Mouse (Mus musculus) limb, embryonic 14.5 days (tissue): ENCODE measurements around the gene Gab2. TPM values are rescaled to one million over a fixed set of nuclear protein-coding genes. Genes with fewer than 3 reads are reported as not detected.

Experiments
- ATAC-seq: fragments of 200-750 bp; cut with Nextera tagmentation; 2 replicates; pipeline ENCODE4 v1.8.0; 2017; ENCODE audit warnings: low read depth, moderate number of reproducible peaks, moderate TSS enrichment; ENCODE audit not compliant: low FRiP score
- DNase-seq: peaks from one replicate; pipeline ENCODE4 v3.0.0-alpha.2; 2015; ENCODE audit warnings: low spot score
- H3K27ac ChIP-seq: fragments of 300-500 bp; sonication (generic); replicated peaks from 2 replicates; pipeline ENCODE4 v1.5.1; 2014; ENCODE audit warnings: low read depth, mild to moderate bottlenecking, low read length, moderate library complexity, mixed read lengths
- H3K27me3 ChIP-seq: fragments of 300-500 bp; sonication (generic); 2 replicates; pipeline ENCODE4 v1.6.1; 2014; ENCODE audit warnings: low read length, mixed read lengths; ENCODE audit not compliant: control insufficient read depth, insufficient read depth
- H3K36me3 ChIP-seq: fragments of 300-500 bp; sonication (generic); 2 replicates; pipeline ENCODE4 v1.6.1; 2014; ENCODE audit warnings: mild to moderate bottlenecking, low read length, moderate library complexity, mixed read lengths; ENCODE audit not compliant: control insufficient read depth, insufficient read depth
- H3K4me1 ChIP-seq: fragments of 300-500 bp; sonication (generic); 2 replicates; pipeline ENCODE4 v1.6.1; 2014; ENCODE audit warnings: antibody characterized with exemption, low read length, mixed read lengths; ENCODE audit not compliant: control insufficient read depth, insufficient read depth
- H3K4me2 ChIP-seq: fragments of 300-500 bp; sonication (generic); replicated peaks from 2 replicates; pipeline ENCODE4 v1.6.1; 2014; ENCODE audit warnings: low read depth, mild to moderate bottlenecking, low read length, moderate library complexity; ENCODE audit not compliant: severe bottlenecking
- H3K4me3 ChIP-seq: fragments of 300-500 bp; sonication (generic); replicated peaks from 2 replicates; pipeline ENCODE4 v1.5.1; 2014; ENCODE audit warnings: low read length
- H3K9ac ChIP-seq: fragments of 300-500 bp; sonication (generic); 2 replicates; pipeline ENCODE4 v1.6.1; 2014; ENCODE audit warnings: mild to moderate bottlenecking, low read depth, low read length, moderate library complexity; ENCODE audit not compliant: severe bottlenecking
- H3K9me3 ChIP-seq: fragments of 300-500 bp; sonication (generic); 2 replicates; pipeline ENCODE4 v1.6.1; 2016; ENCODE audit warnings: low read length; ENCODE audit not compliant: control insufficient read depth
- POLR2A ChIP-seq: fragments of 200-500 bp; IDR thresholded peaks from 2 replicates; pipeline ENCODE4 v1.8.0; 2012; ENCODE audit warnings: inconsistent platforms, mild to moderate bottlenecking, moderate library complexity, borderline replicate concordance; ENCODE audit not compliant: insufficient read depth, insufficient read length; ENCODE audit errors: extremely low read depth
- WGBS: fragments of 180-500 bp; shearing (Covaris S2); extraction: QIAGEN DNeasy Blood & Tissue Kit; methylation state at CpG from one replicate; pipeline ENCODE4 v1.1.7; 2014; 5-methylcytosine and 5-hydroxymethylcytosine counted together
- polyA plus RNA-seq, 2 experiments: library from polyadenylated mRNA; depleted of rRNA in 1 of 2; stranded (reverse) in 1 of 2; unstranded in 1 of 2; fragments of >200 nt; fragmentation: Nextera tagmentation in 1 of 2; extraction: Ambion mirVana in 1 of 2; gene quantifications; 2 replicates each; pipeline versions ENCODE4 v1.2.1 to v1.2.3; 2012 to 2014

The Gab2 gene
- polyA plus RNA-seq, 2 experiments, result 5.1 to 7.7 TPM

DNA sequence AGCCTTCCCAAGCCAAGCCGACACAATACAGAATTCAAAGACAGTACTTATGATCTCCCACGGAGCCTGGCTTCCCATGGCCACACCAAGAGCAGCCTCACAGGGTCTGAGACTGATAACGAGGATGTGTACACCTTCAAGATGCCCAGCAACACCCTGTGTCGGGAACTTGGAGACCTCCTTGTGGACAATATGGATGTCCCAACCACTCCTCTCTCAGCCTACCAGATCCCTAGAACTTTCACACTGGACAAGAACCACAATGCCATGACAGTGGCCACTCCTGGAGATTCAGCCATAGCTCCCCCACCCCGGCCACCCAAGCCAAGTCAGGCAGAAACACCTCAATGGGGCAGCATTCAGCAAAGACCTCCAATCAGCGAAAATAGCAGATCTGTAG lies 217.6 kb downstream of the Gab2 start:
- DNase-seq (no peak), ATAC-seq (no peak)
- H3K9me3 ChIP-seq, result no peaks in the 10 kb centered on the region
- H3K27ac ChIP-seq, result no peak overlapping the region
- 80% methylated on average over 6 of the region's 6 CpGs for WGBS
- H3K9ac ChIP-seq, result no peak overlapping the region
- no peak overlapping the region for H3K4me3 ChIP-seq
- H3K4me2 ChIP-seq, result no peak overlapping the region
- no peaks in the 10 kb centered on the region for H3K4me1 ChIP-seq
- H3K36me3 ChIP-seq, result peaks cover 5% of the 10 kb centered on the region
- no peaks in the 10 kb centered on the region for H3K27me3 ChIP-seq
- no peak for TF ChIP-seq POLR2A

DNA sequence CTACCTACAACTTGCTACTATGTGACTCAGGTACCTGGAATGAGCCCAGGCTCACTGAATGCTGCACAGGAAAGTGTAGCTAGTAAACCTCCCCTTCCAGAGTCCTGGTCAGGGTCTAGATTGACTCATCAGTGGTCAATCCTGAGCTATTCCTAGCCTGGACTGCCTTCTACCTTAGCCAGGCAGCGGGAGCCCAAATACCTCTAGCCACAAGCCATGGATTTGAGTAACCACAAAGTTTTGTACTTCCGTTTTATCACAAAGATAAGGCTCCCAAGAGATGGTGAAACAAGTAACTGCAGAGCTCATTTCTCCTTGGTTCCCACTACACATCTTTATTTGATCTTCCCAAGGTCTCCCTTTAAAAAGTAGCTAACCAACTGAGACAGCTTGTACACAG lies 219.5 kb downstream of the Gab2 start:
- Histone ChIP-seq H3K4me3 (no peak overlapping the region), H3K4me1 (no peaks in the 10 kb centered on the region), H3K27me3 (no peaks in the 10 kb centered on the region), H3K36me3 (peaks cover 19% of the 10 kb centered on the region), H3K27ac (no peak overlapping the region), H3K9me3 (no peaks in the 10 kb centered on the region), H3K9ac (no peak overlapping the region), H3K4me2 (no peak overlapping the region)
- ATAC-seq (no peak), DNase-seq (no peak)
- WGBS, result 86% methylated on average over 2 of the region's 2 CpGs
- TF ChIP-seq POLR2A, result no peak

DNA sequence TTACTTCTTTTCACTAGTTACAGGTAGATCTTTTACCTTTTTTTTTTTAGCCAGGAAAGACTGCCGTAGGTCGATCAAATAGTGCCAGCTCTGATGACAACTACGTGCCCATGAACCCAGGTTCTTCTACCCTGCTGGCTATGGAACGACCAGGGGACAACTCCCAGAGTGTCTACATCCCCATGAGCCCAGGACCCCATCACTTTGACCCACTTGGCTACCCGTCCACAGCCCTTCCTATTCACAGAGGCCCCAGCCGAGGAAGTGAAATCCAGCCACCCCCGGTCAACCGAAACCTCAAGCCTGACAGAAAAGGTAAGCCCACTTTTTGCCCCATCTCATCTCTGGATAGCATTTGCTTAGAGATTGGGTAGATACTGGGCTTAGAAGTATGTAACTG lies 219.9 kb downstream of the Gab2 start:
- Histone ChIP-seq H3K9ac (no peak overlapping the region), H3K36me3 (peaks cover 20% of the 10 kb centered on the region), H3K9me3 (no peaks in the 10 kb centered on the region), H3K27me3 (no peaks in the 10 kb centered on the region), H3K27ac (no peak overlapping the region), H3K4me2 (no peak overlapping the region), H3K4me1 (no peaks in the 10 kb centered on the region), H3K4me3 (no peak overlapping the region)
- 83% methylated on average over 8 of the region's 8 CpGs for WGBS
- no peak for DNase-seq
- TF ChIP-seq POLR2A, result no peak
- ATAC-seq, result no peak

DNA sequence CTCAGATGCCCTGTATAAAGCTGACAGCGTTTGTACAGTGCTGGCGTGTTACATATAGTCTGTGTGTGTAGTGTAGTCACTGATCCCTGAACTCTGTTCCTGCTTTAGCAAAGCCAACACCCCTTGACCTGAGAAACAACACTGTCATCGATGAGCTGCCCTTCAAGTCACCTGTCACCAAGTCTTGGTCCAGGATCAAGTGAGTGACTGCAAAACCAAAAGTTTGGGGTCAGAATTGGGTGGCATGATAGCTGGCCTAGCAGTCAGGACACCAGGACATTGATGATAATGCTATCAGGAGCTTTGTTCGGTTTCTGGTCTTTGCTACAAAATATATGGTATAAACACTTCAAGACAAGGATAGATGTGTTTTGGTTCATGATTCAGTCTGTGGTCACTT lies 220.9 kb downstream of the Gab2 start:
- Histone ChIP-seq H3K4me1 (no peaks in the 10 kb centered on the region), H3K27ac (no peak overlapping the region), H3K4me2 (no peak overlapping the region), H3K9ac (no peak overlapping the region), H3K36me3 (peaks cover 20% of the 10 kb centered on the region), H3K27me3 (no peaks in the 10 kb centered on the region), H3K4me3 (no peak overlapping the region), H3K9me3 (no peaks in the 10 kb centered on the region)
- DNase-seq, result no peak
- WGBS, result 87% methylated on average over 4 of the region's 4 CpGs
- ATAC-seq, result no peak
- no peak for TF ChIP-seq POLR2A

DNA sequence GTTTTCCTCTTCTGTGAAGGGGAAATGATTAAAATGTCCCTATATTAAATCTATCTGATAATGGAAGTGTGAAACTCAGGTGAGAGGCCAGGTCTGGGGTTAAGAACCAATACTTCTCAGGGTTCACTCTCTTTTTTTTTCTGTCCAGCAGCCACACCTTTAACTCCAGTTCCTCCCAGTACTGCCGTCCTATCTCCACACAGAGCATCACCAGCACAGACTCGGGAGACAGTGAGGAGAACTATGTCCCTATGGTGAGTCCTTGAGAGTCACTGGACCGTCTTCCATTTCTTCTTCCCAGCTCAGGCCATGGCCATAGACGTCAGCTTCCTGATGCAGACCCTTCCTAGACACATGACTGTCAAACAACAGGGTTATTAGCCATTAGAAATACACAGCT lies 221.5 kb downstream of the Gab2 start:
- 84% methylated on average over 4 of the region's 4 CpGs for WGBS
- H3K36me3 ChIP-seq, result peaks cover 20% of the 10 kb centered on the region
- TF ChIP-seq POLR2A, result no peak

DNA sequence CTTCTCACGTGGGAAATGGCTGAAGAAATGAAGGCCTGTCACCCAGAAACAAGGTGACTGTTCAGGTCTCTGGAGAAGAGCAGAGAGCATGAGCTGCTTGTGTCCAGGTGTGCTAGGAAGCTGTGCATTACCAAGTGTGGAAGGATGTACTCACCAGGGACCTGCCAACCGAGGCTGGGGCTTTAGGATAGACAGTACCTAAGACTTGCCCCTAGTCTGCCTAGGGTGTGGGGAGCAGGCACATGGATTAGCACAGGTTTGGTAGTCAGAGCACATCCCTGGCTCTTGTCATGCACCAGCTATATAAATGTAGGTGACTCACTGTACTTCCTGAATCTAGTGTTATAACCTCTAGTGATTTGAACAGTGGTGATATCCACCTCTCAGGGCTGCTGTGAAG lies 222.2 kb downstream of the Gab2 start:
- H3K4me3 ChIP-seq, result no peak overlapping the region
- no peak overlapping the region for H3K4me2 ChIP-seq
- H3K9me3 ChIP-seq, result no peaks in the 10 kb centered on the region
- DNase-seq (no peak), ATAC-seq (no peak)
- no peak for TF ChIP-seq POLR2A
- H3K27me3 ChIP-seq, result no peaks in the 10 kb centered on the region
- H3K36me3 ChIP-seq, result peaks cover 26% of the 10 kb centered on the region
- H3K27ac ChIP-seq, result no peak overlapping the region
- no peak overlapping the region for H3K9ac ChIP-seq
- WGBS, result 66% methylated on average over 2 of the region's 2 CpGs
- no peaks in the 10 kb centered on the region for H3K4me1 ChIP-seq

More for the DNA sequence above, 221.5 kb downstream of the Gab2 start:
- H3K9ac ChIP-seq, result no peak overlapping the region
- no peak overlapping the region for H3K27ac ChIP-seq
- H3K4me2 ChIP-seq, result no peak overlapping the region
- H3K4me3 ChIP-seq, result no peak overlapping the region
- H3K4me1 ChIP-seq, result no peaks in the 10 kb centered on the region
- no peaks in the 10 kb centered on the region for H3K27me3 ChIP-seq
- DNase-seq (no peak), ATAC-seq (no peak)
- H3K9me3 ChIP-seq, result no peaks in the 10 kb centered on the region
